ENCODE assay signal across 8 mouse cellular contexts in genomic region chr12:51971070-51971664, GRCm38 (mm10). TPM values are rescaled to one million over a fixed set of nuclear protein-coding genes. Genes with fewer than 3 reads are reported as not detected.
DNase-seq lines count a peak whose midpoint lies in the region; ATAC-seq and TF ChIP-seq lines count a peak whose summit lies in the region.

Gene Heatr5a, minus strand, starts transcription at chr12:51971321.

- peak within 1 kb of the TSS; percentile 63 for H3K4me2 ChIP-seq in hindbrain, postnatal 0 days (ENCODE audit: low read depth, low read length)

- peak within 1 kb of the TSS; percentile 97 for H3K27ac ChIP-seq in gastrocnemius, adult 2 months
- peak within 1 kb of the TSS; percentile 78 for H3K27ac ChIP-seq in hindbrain, postnatal 0 days

- no peak for TF ChIP-seq CTCF in gastrocnemius, adult 2 months (IDR thresholded peaks at IDR 0.05)
- TF ChIP-seq CTCF in hindbrain, postnatal 0 days (IDR thresholded peaks at IDR 0.05; ENCODE audit: low read depth) = no peak

- peak within 1 kb of the TSS; percentile 77 for H3K9ac ChIP-seq in hindbrain, postnatal 0 days (replicated peaks; ENCODE audit: low read length)

- ATAC-seq in hindbrain, postnatal 0 days = peak; percentile 97

- H3K4me3 ChIP-seq in gastrocnemius, adult 2 months = peak within 1 kb of the TSS; percentile 100
- H3K4me3 ChIP-seq in hindbrain, postnatal 0 days (ENCODE audit: low read length) = peak within 1 kb of the TSS; percentile 98
- peak within 1 kb of the TSS; percentile 97 for H3K4me3 ChIP-seq in megakaryocyte, embryonic 14.5 days (replicated peaks)

- no peaks in the 10 kb centered on the region for H3K36me3 ChIP-seq in hindbrain, postnatal 0 days (ENCODE audit: insufficient read depth, low read length)
- H3K36me3 ChIP-seq in megakaryocyte, embryonic 14.5 days (replicated peaks; ENCODE audit: low read length) = peaks cover 38% of the 10 kb centered on the region

- 1% methylated on average over 48 of the region's 53 CpGs for WGBS in hindbrain, postnatal 0 days

- DNase-seq in WW6 (ENCODE audit: low read depth, low spot score) = peak; percentile 50
- peak; percentile 58 to 84 for DNase-seq in cerebellum, postnatal 4 days (ENCODE audit: low spot score in 2 of 2)
- DNase-seq in gastrocnemius, adult 2 months = peak; percentile 97
- DNase-seq in hindbrain, postnatal 0 days (ENCODE audit: low spot score) = peak; percentile 93
- peak; percentile 72 to 82 for DNase-seq in left cerebral cortex, adult 8-10 months (ENCODE audit: low spot score in 2 of 2)
- DNase-seq in right cerebral cortex, postnatal 10 days (ENCODE audit: low spot score in 2 of 2) = peak; percentile 91 to 92
- peak; percentile 89 for DNase-seq in urinary bladder, postnatal 25 days (ENCODE audit: low spot score)

- no peaks in the 10 kb centered on the region for H3K27me3 ChIP-seq in hindbrain, postnatal 0 days (ENCODE audit: insufficient read depth, low read length)
- H3K27me3 ChIP-seq in megakaryocyte, embryonic 14.5 days (replicated peaks) = no peaks in the 10 kb centered on the region

- peaks cover 8% of the 10 kb centered on the region; the same call in 1 of the 2 replicates for H3K4me1 ChIP-seq in hindbrain, postnatal 0 days (ENCODE audit: insufficient read depth, low read length)
- H3K4me1 ChIP-seq in megakaryocyte, embryonic 14.5 days = peaks cover 49% of the 10 kb centered on the region

- intact Hi-C loops in gastrocnemius, adult 2 months (cut with DNase I) = loop anchor here (2.0 kb wide), 1 partner anchor 30 kb away; no protein-coding TSS in a partner anchor

- no peaks in the 10 kb centered on the region for H3K9me3 ChIP-seq in hindbrain, postnatal 0 days (ENCODE audit: low read length)
- peaks cover 16% of the 10 kb centered on the region for H3K9me3 ChIP-seq in megakaryocyte, embryonic 14.5 days

RNA-seq across cellular contexts. Expression of gene Heatr5a, which starts in this region (rescaled TPM):
- 10 to 100 TPM; 16.7 to 29.0 TPM for total RNA-seq in gastrocnemius, adult 2 months (2021)
- total RNA-seq in hindbrain, postnatal 0 days (2014; rRNA removed) = 24.6 and 30.8 TPM in 2 replicates
- polyA plus RNA-seq in hindbrain, postnatal 0 days (2015; fragmentation: Nextera tagmentation; extraction: Ambion mirVana) = 2.7 and 3.2 TPM in 2 replicates
- 1 to 10 TPM; 8.0 to 9.8 (median 9.5) TPM for total RNA-seq in left cerebral cortex, adult 8-10 months (2022)
- polyA plus RNA-seq in megakaryocyte, embryonic 14.5 days (2012; ENCODE audit: insufficient read depth, low replicate concordance) = 2.8 and 3.5 TPM in 2 replicates

Comparison
In these comparisons a context has a peak if more than half of its experiments do, and no peak if none do; other contexts are left out.
1. Peak in every context shown above with its lines: DNase-seq, ATAC-seq, H3K4me3 ChIP-seq and H3K27ac ChIP-seq.